Mouse (Mus musculus) heart, embryonic 11.5 days (tissue): ENCODE results near the gene Rbm45. TPM values are rescaled to one million over a fixed set of nuclear protein-coding genes. Genes with fewer than 3 reads are reported as not detected.
A peak's percentile ranks its signal among the peaks of the same experiment; 100 is the strongest.

Source experiments
- ATAC-seq: fragments of 200-750 bp; cut with Nextera tagmentation; replicated peaks from 2 replicates; pipeline ENCODE4 v1.8.0; 2017; ENCODE audit warnings: moderate library complexity; ENCODE audit not compliant: insufficient number of reproducible peaks, low FRiP score, low TSS enrichment
- H3K27ac ChIP-seq: fragments of 300-500 bp; sonication (generic); 2 replicates; pipeline ENCODE4 v1.5.1; 2014; ENCODE audit warnings: mild to moderate bottlenecking, low read depth, low read length
- H3K27me3 ChIP-seq: fragments of 300-500 bp; sonication (generic); 2 replicates; pipeline ENCODE4 v1.6.1; 2014; ENCODE audit warnings: mild to moderate bottlenecking, low read length, mixed read lengths; ENCODE audit not compliant: control insufficient read depth, insufficient read depth
- H3K36me3 ChIP-seq: fragments of 300-500 bp; sonication (generic); 2 replicates; pipeline ENCODE4 v1.6.1; 2014; ENCODE audit warnings: mild to moderate bottlenecking, low read length, moderate library complexity, mixed read lengths; ENCODE audit not compliant: control insufficient read depth, insufficient read depth
- H3K4me1 ChIP-seq: fragments of 300-500 bp; sonication (generic); 2 replicates; pipeline ENCODE4 v1.6.1; 2014; ENCODE audit warnings: low read length; ENCODE audit not compliant: control insufficient read depth, insufficient read depth
- H3K4me2 ChIP-seq: fragments of 300-500 bp; sonication (generic); 2 replicates; pipeline ENCODE4 v1.6.1; 2014; ENCODE audit warnings: mild to moderate bottlenecking, moderate library complexity
- H3K4me3 ChIP-seq: fragments of 300-500 bp; sonication (generic); 2 replicates; pipeline ENCODE4 v1.5.1; 2014; ENCODE audit warnings: low read depth, low read length
- H3K9ac ChIP-seq: fragments of 300-500 bp; sonication (generic); 2 replicates; pipeline ENCODE4 v1.6.1; 2014; ENCODE audit warnings: mild to moderate bottlenecking, low read depth, low read length, moderate library complexity
- H3K9me3 ChIP-seq: fragments of 300-500 bp; sonication (generic); replicated peaks from 2 replicates; pipeline ENCODE4 v1.6.1; 2016; ENCODE audit warnings: low read length; ENCODE audit not compliant: control insufficient read depth
- WGBS: fragments of 180-500 bp; shearing (Covaris S2); extraction: QIAGEN DNeasy Blood & Tissue Kit; methylation state at CpG from one replicate; pipeline ENCODE4 v1.1.7; 2014; ENCODE audit not compliant: insufficient replicate concordance; 5-methylcytosine and 5-hydroxymethylcytosine counted together
- polyA plus RNA-seq: library from polyadenylated mRNA; unstranded; fragments of >200 nt; fragmentation: Nextera tagmentation; extraction: Ambion mirVana; gene quantifications from 2 replicates; pipeline ENCODE4 v1.2.1, GENCODE M21; 2014

Rbm45 gene
- polyA plus RNA-seq, 1 experiment from 2014 or later = 11.0 TPM

GRCm38 (mm10) chr2:76406937-76407441 lies 37.2 kb downstream of the Rbm45 start:
- peak; percentile 50; the same call in 1 of the 2 replicates for ATAC-seq
- Histone ChIP-seq H3K36me3 (no peaks in the 10 kb centered on the region), H3K4me2 (peak overlapping the region; percentile 94), H3K4me1 (peaks cover 6% of the 10 kb centered on the region; the same call in 1 of the 2 replicates), H3K9ac (peak overlapping the region; percentile 77), H3K9me3 (no peaks in the 10 kb centered on the region), H3K27me3 (peaks cover 9% of the 10 kb centered on the region; the same call in 1 of the 2 replicates), H3K4me3 (peak overlapping the region; percentile 83), H3K27ac (peak overlapping the region; percentile 46; the same call in 1 of the 2 replicates)
- WGBS = under 1% methylated on average over 48 of the region's 49 CpGs

- H3K4me1 ChIP-seq = peaks cover 6% of the 10 kb centered on the region; the same call in 1 of the 2 replicates
- H3K9me3 ChIP-seq = no peaks in the 10 kb centered on the region
- H3K27ac ChIP-seq = no peak overlapping the region
- peaks cover 6% of the 10 kb centered on the region; the same call in 1 of the 2 replicates for H3K27me3 ChIP-seq
- ATAC-seq = no peak
- no peak overlapping the region for H3K4me2 ChIP-seq
- no peaks in the 10 kb centered on the region for H3K36me3 ChIP-seq
- 81% methylated on average over 1 of the region's 1 CpGs for WGBS
- H3K9ac ChIP-seq = no peak overlapping the region
- H3K4me3 ChIP-seq = no peak overlapping the region
Observed at GRCm38 (mm10) chr2:76409526-76409925, 39.7 kb downstream of the Rbm45 start.

- H3K4me2 ChIP-seq = no peak overlapping the region
- H3K27ac ChIP-seq = no peak overlapping the region
- H3K9me3 ChIP-seq = no peaks in the 10 kb centered on the region
- H3K9ac ChIP-seq = no peak overlapping the region
- H3K27me3 ChIP-seq = peaks cover 3% of the 10 kb centered on the region; the same call in 1 of the 2 replicates
- H3K36me3 ChIP-seq = no peaks in the 10 kb centered on the region
- ATAC-seq = no peak
- peaks cover 6% of the 10 kb centered on the region; the same call in 1 of the 2 replicates for H3K4me1 ChIP-seq
- H3K4me3 ChIP-seq = no peak overlapping the region
- 78% methylated on average over 2 of the region's 2 CpGs for WGBS
Observed at GRCm38 (mm10) chr2:76409986-76410385, 40.2 kb downstream of the Rbm45 start.

- Histone ChIP-seq H3K9me3 (no peaks in the 10 kb centered on the region), H3K4me3 (no peak overlapping the region), H3K4me2 (no peak overlapping the region), H3K9ac (no peak overlapping the region), H3K27ac (no peak overlapping the region), H3K4me1 (no peaks in the 10 kb centered on the region), H3K36me3 (no peaks in the 10 kb centered on the region), H3K27me3 (no peaks in the 10 kb centered on the region)
- no peak for ATAC-seq
- 69% methylated on average over 2 of the region's 2 CpGs for WGBS
Observed at GRCm38 (mm10) chr2:76412924-76413323, 43.1 kb downstream of the Rbm45 start.

GRCm38 (mm10) chr2:76417446-76418141 lies 47.8 kb downstream of the Rbm45 start:
- Histone ChIP-seq H3K4me3 (no peak overlapping the region), H3K4me1 (no peaks in the 10 kb centered on the region), H3K27me3 (no peaks in the 10 kb centered on the region), H3K9me3 (no peaks in the 10 kb centered on the region), H3K27ac (no peak overlapping the region), H3K9ac (no peak overlapping the region), H3K36me3 (no peaks in the 10 kb centered on the region), H3K4me2 (no peak overlapping the region)
- ATAC-seq = no peak
- 88% methylated on average over 14 of the region's 14 CpGs for WGBS

GRCm38 (mm10) chr2:76418142-76418518 lies 48.3 kb downstream of the Rbm45 start:
- no peak overlapping the region for H3K27ac ChIP-seq
- no peak overlapping the region for H3K9ac ChIP-seq
- ATAC-seq = no peak
- WGBS = 85% methylated on average over 3 of the region's 3 CpGs
- no peaks in the 10 kb centered on the region for H3K27me3 ChIP-seq
- H3K9me3 ChIP-seq = no peaks in the 10 kb centered on the region
- no peaks in the 10 kb centered on the region for H3K36me3 ChIP-seq
- H3K4me3 ChIP-seq = no peak overlapping the region
- no peaks in the 10 kb centered on the region for H3K4me1 ChIP-seq
- no peak overlapping the region for H3K4me2 ChIP-seq

- no peak overlapping the region for H3K27ac ChIP-seq
- ATAC-seq = no peak
- no peak overlapping the region for H3K4me2 ChIP-seq
- H3K9ac ChIP-seq = no peak overlapping the region
- H3K4me1 ChIP-seq = no peaks in the 10 kb centered on the region
- H3K36me3 ChIP-seq = no peaks in the 10 kb centered on the region
- H3K4me3 ChIP-seq = no peak overlapping the region
- 76% methylated on average over 6 of the region's 6 CpGs for WGBS
- H3K9me3 ChIP-seq = no peaks in the 10 kb centered on the region
- H3K27me3 ChIP-seq = no peaks in the 10 kb centered on the region
Observed at GRCm38 (mm10) chr2:76421411-76421924, 51.7 kb downstream of the Rbm45 start.

GRCm38 (mm10) chr2:76426816-76427215 lies 57.0 kb downstream of the Rbm45 start:
- Histone ChIP-seq H3K9ac (no peak overlapping the region), H3K4me3 (no peak overlapping the region), H3K4me1 (no peaks in the 10 kb centered on the region), H3K27ac (no peak overlapping the region), H3K27me3 (no peaks in the 10 kb centered on the region), H3K36me3 (no peaks in the 10 kb centered on the region), H3K4me2 (no peak overlapping the region), H3K9me3 (no peaks in the 10 kb centered on the region)
- 52% methylated on average over 3 of the region's 3 CpGs for WGBS
- no peak for ATAC-seq
